Mouse (Mus musculus) C2C12 (cell line): ENCODE measurements at regions not wholly inside any gene's neighbourhood (a gene's known extent, or its start where the extent isn't known, plus 50 kb on each side); places are given as distances from the start of the nearest gene placed in this dataset.

Source experiments
- H3K27me3 ChIP-seq: one replicate; pipeline ENCODE4 v1.6.1; 2011; ENCODE audit not compliant: control insufficient read depth, insufficient read depth, insufficient read length
- H3K36me3 ChIP-seq: one replicate; pipeline ENCODE4 v1.6.1; 2011; ENCODE audit not compliant: control insufficient read depth, insufficient read depth
- H3K4me3 ChIP-seq: one replicate; pipeline ENCODE4 v1.5.1; 2011; ENCODE audit warnings: mild to moderate bottlenecking, control low read depth; ENCODE audit not compliant: poor library complexity, insufficient read depth, severe bottlenecking
- H3K79me2 ChIP-seq: one replicate; pipeline ENCODE4 v1.6.1; 2011; ENCODE audit not compliant: control insufficient read depth, insufficient read depth
- H3K79me3 ChIP-seq: one replicate; pipeline ENCODE4 v1.6.1; 2011; ENCODE audit warnings: low read depth, control low read depth
- H3ac ChIP-seq: one replicate; pipeline ENCODE3; 2011; ENCODE audit warnings: low read depth; ENCODE audit not compliant: control insufficient read depth, insufficient read length
- CEBPB ChIP-seq: IDR thresholded peaks from one replicate; pipeline ENCODE4 v1.6.1; 2011; ENCODE audit warnings: low read depth, mild to moderate bottlenecking, control low read depth, moderate library complexity
- CTCF ChIP-seq: IDR thresholded peaks from one replicate; pipeline ENCODE4 v1.5.1; 2011; ENCODE audit not compliant: control insufficient read depth, insufficient read depth, insufficient read length
- FOSL1 ChIP-seq: IDR thresholded peaks from one replicate; pipeline ENCODE4 v1.8.0; 2011; ENCODE audit warnings: mild to moderate bottlenecking, low read length; ENCODE audit not compliant: poor library complexity, insufficient read depth, severe bottlenecking
- MAX ChIP-seq: IDR thresholded peaks from one replicate; pipeline ENCODE4 v1.6.1; 2011; ENCODE audit warnings: mild to moderate bottlenecking, control low read depth
- MYOD1 ChIP-seq: IDR thresholded peaks from one replicate; pipeline ENCODE4 v1.6.1; 2011; ENCODE audit warnings: low read depth; ENCODE audit not compliant: control insufficient read depth, insufficient read length
- MYOG ChIP-seq: IDR thresholded peaks from one replicate; pipeline ENCODE4 v1.6.1; 2011; ENCODE audit not compliant: control insufficient read depth, insufficient read length; ENCODE audit errors: extremely low read depth
- USF1 ChIP-seq: IDR thresholded peaks from one replicate; pipeline ENCODE4 v1.6.1; 2011; ENCODE audit warnings: low read depth, mild to moderate bottlenecking, control low read depth, moderate library complexity

DNA sequence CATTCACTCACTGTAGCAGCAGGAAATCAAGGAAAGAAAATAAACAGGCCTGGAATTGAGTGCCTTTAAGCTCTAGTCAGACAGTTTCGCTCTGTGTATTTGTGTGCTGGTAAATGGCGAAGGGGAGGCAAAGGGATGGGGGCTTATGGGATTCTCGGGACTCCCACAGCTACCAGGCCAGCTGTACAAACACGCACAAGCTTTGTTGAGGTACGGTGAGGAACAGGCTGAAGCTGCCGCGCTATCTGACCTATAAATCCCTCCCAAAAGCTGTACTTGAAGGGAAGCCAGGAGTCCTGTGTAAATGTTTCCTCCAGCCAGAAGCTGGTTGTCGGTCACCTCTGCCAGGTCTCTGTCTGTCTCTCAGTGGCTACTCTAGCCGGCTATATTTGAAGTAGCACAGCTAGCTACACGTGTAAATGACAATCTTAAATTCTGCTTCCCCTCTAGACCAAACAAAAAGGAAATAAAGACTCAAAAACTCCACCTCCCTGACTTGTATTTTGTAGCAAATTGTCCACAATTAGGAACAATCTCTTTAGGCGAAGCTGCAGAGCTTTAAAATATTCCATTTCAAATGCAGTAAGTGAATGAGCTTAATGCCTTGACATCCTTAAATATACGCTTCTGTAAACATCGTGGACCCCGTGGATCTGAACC is 210.5 kb upstream of the Ferd3l start:
- H3K79me2 ChIP-seq: no peaks in the 10 kb centered on the region
- no peaks in the 10 kb centered on the region for H3K36me3 ChIP-seq
- TF ChIP-seq MYOD1 (no peak), CEBPB (no peak), CTCF (no peak)
- H3ac ChIP-seq: no peak overlapping the region
- H3K27me3 ChIP-seq: peaks cover 3% of the 10 kb centered on the region
- no peak overlapping the region for H3K4me3 ChIP-seq
- H3K79me3 ChIP-seq: no peaks in the 10 kb centered on the region

DNA sequence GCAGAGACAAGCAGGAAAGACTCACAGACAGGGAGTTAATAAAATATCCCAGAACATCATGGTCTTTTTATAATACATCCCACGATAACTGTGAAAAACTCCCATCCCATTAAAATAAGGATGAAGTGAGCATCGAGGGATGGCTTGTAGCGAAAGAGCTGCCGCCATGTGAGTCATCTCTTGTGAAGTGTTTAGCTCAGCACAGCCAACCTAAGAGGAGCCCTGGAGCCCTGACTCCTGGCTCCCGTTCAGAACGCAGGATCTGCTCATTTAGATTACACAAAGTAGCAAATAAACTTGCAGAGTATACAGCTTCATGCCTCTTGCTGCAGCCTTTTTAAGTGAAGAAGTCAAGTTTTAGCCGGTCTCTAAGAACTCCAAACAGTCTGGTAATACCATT is 209.2 kb upstream of the Ferd3l start:
- no peak overlapping the region for H3ac ChIP-seq
- no peak overlapping the region for H3K4me3 ChIP-seq
- H3K79me2 ChIP-seq: no peaks in the 10 kb centered on the region
- TF ChIP-seq MYOD1 (no peak), MAX (no peak), FOSL1 (no peak), MYOG (no peak), CTCF (no peak), USF1 (no peak), CEBPB (no peak)
- H3K36me3 ChIP-seq: no peaks in the 10 kb centered on the region
- H3K79me3 ChIP-seq: no peaks in the 10 kb centered on the region
- H3K27me3 ChIP-seq: peaks cover 3% of the 10 kb centered on the region

DNA sequence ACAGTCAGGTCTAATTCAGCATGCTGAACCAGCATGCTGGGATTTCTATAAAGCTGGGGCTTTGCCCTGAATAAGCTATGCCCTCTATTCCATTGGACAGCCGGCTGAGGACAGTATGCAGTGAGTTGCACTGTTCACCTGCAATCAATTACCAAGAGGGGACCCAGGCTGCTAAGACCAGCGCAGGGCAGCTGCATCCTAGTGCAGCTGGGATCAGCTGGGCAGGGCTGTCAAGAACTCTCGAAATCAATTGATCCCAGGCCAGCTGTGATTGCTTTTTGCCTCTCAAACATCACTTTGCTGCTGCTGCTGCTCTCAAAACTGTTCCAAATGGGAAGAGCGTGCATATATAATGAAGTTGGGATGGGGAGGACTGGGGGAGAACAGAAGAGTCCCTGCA is 196.3 kb upstream of the Ferd3l start:
- H3ac ChIP-seq: no peak overlapping the region
- TF ChIP-seq MAX (no peak), MYOG (no peak), CTCF (no peak), CEBPB (no peak), USF1 (no peak), FOSL1 (no peak), MYOD1 (no peak)
- no peaks in the 10 kb centered on the region for H3K27me3 ChIP-seq
- no peaks in the 10 kb centered on the region for H3K79me2 ChIP-seq
- no peaks in the 10 kb centered on the region for H3K36me3 ChIP-seq
- no peak overlapping the region for H3K4me3 ChIP-seq
- no peaks in the 10 kb centered on the region for H3K79me3 ChIP-seq

DNA sequence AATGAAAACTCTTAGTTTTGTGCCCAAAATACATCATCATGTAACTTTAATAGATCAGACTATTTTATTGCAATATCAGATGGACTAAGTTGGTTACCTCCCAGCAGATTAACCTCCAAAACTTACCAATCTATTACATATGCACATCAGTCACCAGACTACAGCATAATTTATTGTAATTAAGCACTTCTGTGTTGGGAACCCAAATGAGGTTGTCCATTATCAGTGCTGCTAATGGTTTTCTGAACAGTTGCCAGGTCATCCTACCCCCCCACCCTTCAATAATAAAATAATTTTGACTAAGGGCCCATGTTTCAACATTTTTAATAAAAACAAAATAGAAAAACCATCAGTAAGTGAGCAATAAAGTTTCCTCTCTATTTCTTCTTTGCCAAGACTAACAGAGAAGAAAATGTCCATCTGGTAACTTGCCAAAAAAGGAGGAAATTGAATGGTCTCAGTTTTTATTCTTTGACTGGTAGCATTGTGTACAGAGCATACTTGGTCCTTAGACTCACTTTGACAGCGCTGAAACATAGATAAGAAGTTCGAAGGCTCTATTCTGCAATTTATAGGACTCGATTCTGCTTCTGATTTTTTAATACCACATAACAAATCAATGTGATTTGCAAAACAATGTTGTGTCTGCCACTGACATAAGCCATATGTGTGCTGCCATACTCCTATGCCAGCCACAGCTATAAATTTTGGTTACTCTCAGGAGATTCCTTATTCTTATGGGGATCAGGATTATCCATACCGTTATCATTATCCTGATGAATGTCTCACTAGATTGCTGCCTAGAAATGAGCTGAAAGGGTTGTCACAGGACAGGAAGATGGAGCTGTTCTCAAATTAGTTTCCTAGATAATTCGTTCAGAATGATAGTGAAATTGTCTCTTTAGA is 152.4 kb upstream of the Ferd3l start:
- Histone ChIP-seq H3K27me3 (no peaks in the 10 kb centered on the region), H3ac (no peak overlapping the region), H3K79me2 (no peaks in the 10 kb centered on the region)

DNA sequence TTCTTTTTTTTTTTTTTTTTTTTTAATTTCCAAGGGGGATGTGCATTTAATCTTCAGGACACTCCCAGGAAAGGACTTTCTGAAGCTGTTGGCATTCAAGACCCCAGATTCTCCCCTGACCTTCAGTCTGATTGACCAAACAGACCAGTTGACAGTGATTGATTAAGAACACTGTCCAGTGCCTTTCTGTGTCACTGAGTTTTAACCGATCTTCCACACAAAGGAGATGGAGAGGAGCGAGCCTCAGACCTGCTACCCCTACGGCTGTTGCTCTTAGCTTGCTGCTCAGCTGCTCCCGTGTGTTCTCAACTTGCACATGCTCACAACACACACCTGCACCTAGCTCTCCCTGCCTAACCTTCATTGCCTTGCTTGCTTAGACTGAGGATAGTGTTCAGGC is 149.7 kb upstream of the Ferd3l start:
- Histone ChIP-seq H3K27me3 (no peaks in the 10 kb centered on the region), H3K79me2 (no peaks in the 10 kb centered on the region), H3ac (no peak overlapping the region), H3K79me3 (no peaks in the 10 kb centered on the region), H3K36me3 (no peaks in the 10 kb centered on the region), H3K4me3 (no peak overlapping the region)
- TF ChIP-seq CTCF (no peak), FOSL1 (no peak)

More for the DNA sequence above, 152.4 kb upstream of the Ferd3l start:
- TF ChIP-seq MAX (no peak), MYOG (no peak), CTCF (no peak), CEBPB (no peak), MYOD1 (no peak), FOSL1 (no peak), USF1 (no peak)
- H3K4me3 ChIP-seq: no peak overlapping the region
- no peaks in the 10 kb centered on the region for H3K79me3 ChIP-seq
- no peaks in the 10 kb centered on the region for H3K36me3 ChIP-seq
